Mouse (Mus musculus) midbrain, embryonic 15.5 days (tissue): Measurements from ENCODE around the gene Tmem160. TPM values are rescaled to one million over a fixed set of nuclear protein-coding genes. Genes with fewer than 3 reads are reported as not detected.

Source experiments
- ATAC-seq: fragments of 200-750 bp; cut with Nextera tagmentation; replicated peaks from 2 replicates; pipeline ENCODE4 v1.8.0; 2017; ENCODE audit warnings: moderate TSS enrichment
- H3K27ac ChIP-seq: fragments of 300-500 bp; sonication (generic); 2 replicates; pipeline ENCODE4 v1.5.1; 2015; ENCODE audit warnings: mild to moderate bottlenecking, inconsistent platforms
- H3K27me3 ChIP-seq: fragments of 300-500 bp; sonication (generic); replicated peaks from 2 replicates; pipeline ENCODE4 v1.6.1; 2015; ENCODE audit warnings: inconsistent platforms
- H3K36me3 ChIP-seq: fragments of 300-500 bp; sonication (generic); replicated peaks from 2 replicates; pipeline ENCODE4 v1.6.1; 2015; ENCODE audit warnings: inconsistent platforms
- H3K4me1 ChIP-seq: fragments of 300-500 bp; sonication (generic); 2 replicates; pipeline ENCODE4 v1.6.1; 2015; ENCODE audit warnings: inconsistent platforms
- H3K4me2 ChIP-seq: fragments of 300-500 bp; sonication (generic); 2 replicates; pipeline ENCODE4 v1.6.1; 2015; ENCODE audit warnings: inconsistent platforms, mild to moderate bottlenecking, moderate library complexity
- H3K4me3 ChIP-seq: fragments of 300-500 bp; sonication (generic); 2 replicates; pipeline ENCODE4 v1.5.1; 2015; ENCODE audit warnings: mild to moderate bottlenecking, inconsistent platforms
- H3K9ac ChIP-seq: fragments of 300-500 bp; sonication (generic); 2 replicates; pipeline ENCODE4 v1.6.1; 2015; ENCODE audit warnings: mild to moderate bottlenecking, inconsistent platforms
- H3K9me3 ChIP-seq: fragments of 300-500 bp; sonication (generic); 2 replicates; pipeline ENCODE4 v1.6.1; 2016; ENCODE audit warnings: inconsistent platforms
- WGBS: fragments of 180-500 bp; shearing (Covaris S2); methylation state at CpG from one replicate; pipeline ENCODE4 v1.1.7; 2015; ENCODE audit warnings: mixed read lengths; 5-methylcytosine and 5-hydroxymethylcytosine counted together
- polyA plus RNA-seq: library from polyadenylated mRNA; unstranded; fragments of >200 nt; fragmentation: Nextera tagmentation; extraction: Ambion mirVana; gene quantifications from 2 replicates; pipeline ENCODE4 v1.2.1, GENCODE M21; 2015

The Tmem160 gene
- polyA plus RNA-seq, 1 experiment from 2014 or later = 63.6 TPM

DNA sequence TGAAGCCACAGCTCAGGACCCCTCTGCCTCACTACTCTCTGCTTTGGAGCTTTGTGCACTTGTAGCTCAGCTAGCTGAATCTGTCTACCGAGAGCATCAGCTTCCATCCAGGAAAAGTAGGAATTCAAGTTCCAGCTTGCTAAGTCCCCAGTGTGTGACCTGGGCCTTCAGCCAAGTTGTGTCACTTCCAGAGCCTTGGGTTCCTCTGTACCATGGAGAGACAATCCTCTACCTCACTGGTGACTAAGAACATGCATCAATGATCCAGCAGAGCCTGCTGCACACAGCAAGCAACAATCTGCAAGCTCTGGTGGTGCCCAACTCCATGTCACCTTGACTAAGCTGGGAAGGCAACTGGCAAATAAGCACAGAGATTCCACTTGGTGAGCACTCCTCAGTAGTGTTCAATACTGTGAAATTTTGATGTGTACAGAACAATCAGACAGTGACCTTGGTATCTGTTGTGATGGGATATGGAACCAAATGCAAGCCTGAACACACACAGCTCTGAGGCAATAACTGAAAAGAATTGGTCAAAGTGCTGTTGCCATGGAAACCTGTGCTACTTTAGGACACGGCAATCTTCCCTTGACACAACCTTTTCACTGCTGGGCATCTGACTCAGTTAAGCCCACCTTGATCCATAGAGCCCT is 52.1 kb downstream of the Tmem160 start:
- no peaks in the 10 kb centered on the region; the same call in 1 of the 2 replicates for H3K4me1 ChIP-seq
- no peak overlapping the region for H3K27ac ChIP-seq
- WGBS = 55% methylated on average over 2 of the region's 2 CpGs
- H3K9ac ChIP-seq = no peak overlapping the region
- H3K36me3 ChIP-seq = peaks cover 8% of the 10 kb centered on the region; the same call in 1 of the 2 replicates
- H3K9me3 ChIP-seq = no peaks in the 10 kb centered on the region
- H3K4me3 ChIP-seq = no peak overlapping the region
- H3K27me3 ChIP-seq = no peaks in the 10 kb centered on the region
- no peak overlapping the region for H3K4me2 ChIP-seq
- ATAC-seq = peak; percentile 42; the same call in 1 of the 2 replicates

Other genes starting within 250 kb of the Tmem160 start
- 14.9 and 15.5 TPM in 2 replicates for gene Dhx34, start 230.7 kb upstream of the Tmem160 start, polyA plus RNA-seq
- 0.14 TPM in 1 of 2 replicates, not detected in the other for gene C5ar2, start 208.6 kb upstream of the Tmem160 start, polyA plus RNA-seq
- 1.5 and 2.9 TPM in 2 replicates for gene C5ar1, start 193.2 kb upstream of the Tmem160 start, polyA plus RNA-seq
- 47.9 and 51.8 TPM in 2 replicates for gene Inafm1, start 179.2 kb upstream of the Tmem160 start, polyA plus RNA-seq
- 21.6 and 30.1 TPM in 2 replicates for gene Ccdc9, start 166.0 kb upstream of the Tmem160 start, polyA plus RNA-seq
- 32.0 and 35.0 TPM in 2 replicates for gene Bbc3, start 144.4 kb upstream of the Tmem160 start, polyA plus RNA-seq
- gene Sae1, start 65.0 kb upstream of the Tmem160 start, polyA plus RNA-seq = 243 and 256 TPM in 2 replicates
- 20.0 and 22.1 TPM in 2 replicates for gene Zc3h4, start 51.9 kb upstream of the Tmem160 start, polyA plus RNA-seq
- gene Npas1, start 24.9 kb downstream of the Tmem160 start, polyA plus RNA-seq = 5.8 and 7.2 TPM in 2 replicates
- gene Arhgap35, start 162.2 kb downstream of the Tmem160 start, polyA plus RNA-seq = 36.1 and 38.3 TPM in 2 replicates
- gene Ceacam15, start 222.9 kb downstream of the Tmem160 start, polyA plus RNA-seq = not detected in 2 replicates